Mouse (Mus musculus) common myeloid progenitor, adult 5-6 weeks (primary cell): Measurements from ENCODE around the gene Sh3rf1. TPM values are rescaled to one million over a fixed set of nuclear protein-coding genes. Genes with fewer than 3 reads are reported as not detected.

Experiments
- ATAC-seq: replicated peaks from 2 replicates; pipeline ENCODE4 v1.8.0; 2016; ENCODE audit warnings: low read depth, mild to moderate bottlenecking, moderate TSS enrichment, inconsistent platforms; ENCODE audit not compliant: poor library complexity, severe bottlenecking
- total RNA-seq: library from RNA; stranded (forward); fragments of 200-1000, 187-1606 nt; gene quantifications from 2 replicates; pipeline ENCODE4 v1.2.3, GENCODE M21; 2017

Sh3rf1 gene
- total RNA-seq, 1 experiment from 2014 or later: 4.6 TPM

- ATAC-seq: no peak
Observed at GRCm38 (mm10) chr8:61313016-61313415, 89.3 kb downstream of the Sh3rf1 start.

GRCm38 (mm10) chr8:61316012-61316767 is 92.5 kb downstream of the Sh3rf1 start:
- peak; percentile 88 for ATAC-seq

- ATAC-seq: no peak
Observed at GRCm38 (mm10) chr8:61316813-61317534, 93.3 kb downstream of the Sh3rf1 start.

- ATAC-seq: no peak
Observed at GRCm38 (mm10) chr8:61317535-61318136, 94.0 kb downstream of the Sh3rf1 start.

GRCm38 (mm10) chr8:61321216-61321615 is 97.5 kb downstream of the Sh3rf1 start:
- ATAC-seq: no peak

- ATAC-seq: no peak
Observed at GRCm38 (mm10) chr8:61321780-61322179, 98.1 kb downstream of the Sh3rf1 start.

- no peak for ATAC-seq
Observed at GRCm38 (mm10) chr8:61322462-61322861, 98.8 kb downstream of the Sh3rf1 start.

GRCm38 (mm10) chr8:61324363-61324914 is 100.8 kb downstream of the Sh3rf1 start:
- no peak for ATAC-seq

- no peak for ATAC-seq
Observed at GRCm38 (mm10) chr8:61325014-61325715, 101.5 kb downstream of the Sh3rf1 start.

GRCm38 (mm10) chr8:61326281-61326680 is 102.6 kb downstream of the Sh3rf1 start:
- ATAC-seq: no peak

- no peak for ATAC-seq
Observed at GRCm38 (mm10) chr8:61327333-61327732, 103.7 kb downstream of the Sh3rf1 start.

- no peak for ATAC-seq
Observed at GRCm38 (mm10) chr8:61339629-61340028, 116.0 kb downstream of the Sh3rf1 start.

- no peak for ATAC-seq
Observed at GRCm38 (mm10) chr8:61340283-61340984, 116.8 kb downstream of the Sh3rf1 start.

- no peak for ATAC-seq
Observed at GRCm38 (mm10) chr8:61341587-61342441, 118.1 kb downstream of the Sh3rf1 start.

- ATAC-seq: no peak
Observed at GRCm38 (mm10) chr8:61342473-61343026, 118.9 kb downstream of the Sh3rf1 start.

GRCm38 (mm10) chr8:61344435-61344834 is 120.8 kb downstream of the Sh3rf1 start:
- no peak for ATAC-seq

- ATAC-seq: no peak
Observed at GRCm38 (mm10) chr8:61346941-61347340, 123.3 kb downstream of the Sh3rf1 start.

- no peak for ATAC-seq
Observed at GRCm38 (mm10) chr8:61347526-61347925, 123.9 kb downstream of the Sh3rf1 start.
